Mouse (Mus musculus): ENCODE measurements around the gene Dhrs7c. TPM values are rescaled to one million over a fixed set of nuclear protein-coding genes. Genes with fewer than 3 reads are reported as not detected.

Dhrs7c gene
- total RNA-seq (2014; rRNA removed): 0.16 TPM in 1 of 2 replicates, not detected in the other
- polyA plus RNA-seq (2015; fragmentation: Nextera tagmentation; extraction: Ambion mirVana): 0.18 TPM in 1 of 2 replicates, not detected in the other

DNA sequence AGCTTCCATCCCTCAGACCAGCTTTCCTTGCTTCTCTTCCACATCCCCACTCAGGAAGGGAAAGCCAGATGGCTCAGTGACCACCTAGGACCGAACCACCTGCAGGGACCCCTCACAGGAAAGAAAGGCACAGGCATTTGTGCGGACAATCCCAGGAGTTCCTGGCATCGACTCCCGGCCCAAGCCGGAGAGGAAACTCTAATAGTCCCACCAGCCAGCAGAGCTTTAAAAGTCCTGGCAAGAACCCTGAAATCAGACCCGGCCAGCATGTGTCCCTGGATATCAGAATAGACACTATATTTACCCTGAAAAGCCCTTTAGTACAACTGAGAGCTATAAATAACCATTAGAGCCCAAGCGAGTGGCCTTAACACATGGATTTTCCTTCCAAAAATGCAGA lies at the start of gene Dhrs7c:
Dhrs7c (plus strand) TSS at position 257 of the 400 bp plus-strand sequence.
- Histone ChIP-seq H3K4me2 (ENCODE audit: low read depth, low read length) (no peak within 1 kb of the TSS), H3K27me3 (ENCODE audit: insufficient read depth, low read length) (no peaks in the 10 kb centered on the region), H3K36me3 (ENCODE audit: insufficient read depth, low read length) (no peaks in the 10 kb centered on the region), H3K9ac (replicated peaks; ENCODE audit: low read length) (no peak within 1 kb of the TSS), H3K4me1 (ENCODE audit: insufficient read depth, low read length) (0 out of 2 replicates have a peak, but pooled peaks cover 6% of the 10 kb centered on the region), H3K27ac (no peak within 1 kb of the TSS), H3K9me3 (ENCODE audit: low read length) (no peaks in the 10 kb centered on the region), H3K4me3 (ENCODE audit: low read length) (no peak within 1 kb of the TSS)
- DNase-seq (ENCODE audit: low spot score) (no peak), ATAC-seq (no peak)
- TF ChIP-seq CTCF (IDR thresholded peaks at IDR 0.05; ENCODE audit: low read depth): no peak
- 65% methylated on average over 7 of the region's 7 CpGs for whole genome bisulfite sequencing

DNA sequence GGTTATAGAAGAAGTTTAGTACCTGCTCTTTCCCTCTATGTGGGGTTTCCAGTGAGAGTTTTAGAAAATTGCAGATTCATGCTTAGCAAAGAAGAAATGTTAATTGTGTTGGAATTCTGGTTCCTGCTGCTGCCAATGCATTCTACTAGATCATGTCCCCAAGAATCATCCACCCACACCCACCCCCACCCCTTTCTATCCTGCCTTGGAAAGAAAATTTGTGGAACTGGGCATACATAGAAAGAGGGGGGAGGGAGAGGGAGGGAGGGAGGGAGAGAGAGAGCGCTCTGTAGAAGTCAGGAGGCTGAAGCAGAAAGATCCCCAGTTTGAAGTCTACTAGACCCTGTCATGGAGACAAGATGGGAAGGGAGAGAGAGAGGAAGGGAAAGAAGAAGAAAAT lies 41.7 kb upstream of the Dhrs7c start:
- H3K4me3 ChIP-seq (ENCODE audit: low read length): no peak overlapping the region
- H3K36me3 ChIP-seq (ENCODE audit: insufficient read depth, low read length): no peaks in the 10 kb centered on the region
- no peak overlapping the region for H3K27ac ChIP-seq
- H3K4me1 ChIP-seq (ENCODE audit: insufficient read depth, low read length): no peaks in the 10 kb centered on the region
- H3K9ac ChIP-seq (replicated peaks; ENCODE audit: low read length): no peak overlapping the region
- H3K27me3 ChIP-seq (ENCODE audit: insufficient read depth, low read length): no peaks in the 10 kb centered on the region
- no peaks in the 10 kb centered on the region for H3K9me3 ChIP-seq (ENCODE audit: low read length)
- 100% methylated on average over 1 of the region's 1 CpGs for WGBS
- no peak for DNase-seq (ENCODE audit: low spot score)
- no peak for ATAC-seq
- TF ChIP-seq CTCF (IDR thresholded peaks at IDR 0.05; ENCODE audit: low read depth): no peak
- H3K4me2 ChIP-seq (ENCODE audit: low read depth, low read length): no peak overlapping the region

DNA sequence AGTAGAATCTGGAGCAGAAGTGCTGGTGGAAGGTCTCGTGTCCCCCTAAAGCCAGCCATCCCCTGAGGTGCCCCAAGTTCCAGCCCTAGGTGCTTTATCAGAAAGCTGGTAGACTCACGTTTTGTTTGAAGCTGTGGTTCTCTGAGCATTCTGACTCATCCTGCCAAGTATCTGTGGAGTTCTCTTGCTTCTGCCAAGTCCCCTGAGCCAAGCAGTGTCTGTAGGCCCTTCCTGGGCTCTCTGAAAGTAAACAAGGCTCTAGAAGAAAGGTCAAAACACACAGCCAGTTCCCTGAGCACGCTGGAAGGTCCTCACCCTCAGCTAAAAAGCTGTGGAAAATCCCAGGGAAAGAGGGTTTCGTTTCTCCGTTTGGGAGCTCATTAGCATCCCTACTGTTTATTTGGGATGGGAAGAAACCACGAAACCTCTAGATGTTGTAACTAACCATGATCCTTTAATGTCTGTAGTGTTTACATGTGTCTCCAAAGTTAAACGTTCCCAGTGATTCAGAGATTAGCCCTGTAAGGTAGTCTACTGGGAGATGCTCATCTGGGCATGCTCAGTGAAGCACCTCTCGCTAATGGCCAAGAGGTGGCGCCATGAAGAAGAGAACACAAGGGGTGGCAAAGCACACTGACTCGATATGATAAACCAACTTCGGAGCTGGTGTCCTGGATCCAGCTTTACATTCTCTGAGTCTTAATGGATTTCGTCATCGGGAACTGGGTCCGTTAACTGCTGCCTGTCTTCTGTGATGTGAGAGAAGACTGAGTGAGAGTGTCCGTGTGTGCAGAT lies 40.4 kb upstream of the Dhrs7c start:
- TF ChIP-seq CTCF (IDR thresholded peaks at IDR 0.05; ENCODE audit: low read depth): peak; percentile 36; the same call in 1 of the 2 replicates
- ATAC-seq (no peak), DNase-seq (ENCODE audit: low spot score) (no peak)
- Histone ChIP-seq H3K4me3 (ENCODE audit: low read length) (no peak overlapping the region), H3K27ac (no peak overlapping the region), H3K4me2 (ENCODE audit: low read depth, low read length) (no peak overlapping the region), H3K27me3 (ENCODE audit: insufficient read depth, low read length) (no peaks in the 10 kb centered on the region), H3K9ac (replicated peaks; ENCODE audit: low read length) (no peak overlapping the region), H3K36me3 (ENCODE audit: insufficient read depth, low read length) (no peaks in the 10 kb centered on the region), H3K9me3 (ENCODE audit: low read length) (no peaks in the 10 kb centered on the region), H3K4me1 (ENCODE audit: insufficient read depth, low read length) (no peaks in the 10 kb centered on the region)
- 72% methylated on average over 15 of the region's 15 CpGs for WGBS

DNA sequence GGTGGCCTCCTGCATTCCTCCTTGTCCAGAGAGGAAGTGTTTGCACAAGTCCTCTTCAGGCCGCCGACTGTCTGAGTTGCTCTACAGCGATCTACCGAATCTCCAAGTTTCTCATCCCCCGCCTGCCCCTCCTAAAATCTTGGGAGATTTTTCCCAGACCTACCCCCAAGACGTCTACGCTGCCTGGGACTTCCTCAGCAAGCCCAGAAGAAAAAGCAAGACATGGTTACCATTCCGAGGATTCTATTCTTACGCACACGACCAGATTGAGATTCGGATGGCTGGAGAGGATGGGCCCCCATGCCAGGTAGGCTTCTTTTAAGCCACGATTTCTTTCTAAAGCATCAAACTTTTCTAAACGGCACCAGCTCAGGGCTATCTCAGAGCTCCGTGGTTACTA lies 26.9 kb upstream of the Dhrs7c start, which contains the start of gene Glp2r:
Glp2r (minus strand) TSS at position 101 of the 400 bp plus-strand sequence.
- DNase-seq (ENCODE audit: low spot score) (no peak), ATAC-seq (no peak)
- no peak within 1 kb of the TSS for H3K4me3 ChIP-seq (ENCODE audit: low read length)
- H3K27ac ChIP-seq: no peak within 1 kb of the TSS
- 90% methylated on average over 14 of the region's 14 CpGs for WGBS
- H3K4me2 ChIP-seq (ENCODE audit: low read depth, low read length): no peak within 1 kb of the TSS
- H3K36me3 ChIP-seq (ENCODE audit: insufficient read depth, low read length): no peaks in the 10 kb centered on the region
- no peaks in the 10 kb centered on the region for H3K9me3 ChIP-seq (ENCODE audit: low read length)
- no peaks in the 10 kb centered on the region for H3K27me3 ChIP-seq (ENCODE audit: insufficient read depth, low read length)
- no peak for TF ChIP-seq CTCF (IDR thresholded peaks at IDR 0.05; ENCODE audit: low read depth)
- no peaks in the 10 kb centered on the region for H3K4me1 ChIP-seq (ENCODE audit: insufficient read depth, low read length)
- H3K9ac ChIP-seq (replicated peaks; ENCODE audit: low read length): no peak within 1 kb of the TSS

DNA sequence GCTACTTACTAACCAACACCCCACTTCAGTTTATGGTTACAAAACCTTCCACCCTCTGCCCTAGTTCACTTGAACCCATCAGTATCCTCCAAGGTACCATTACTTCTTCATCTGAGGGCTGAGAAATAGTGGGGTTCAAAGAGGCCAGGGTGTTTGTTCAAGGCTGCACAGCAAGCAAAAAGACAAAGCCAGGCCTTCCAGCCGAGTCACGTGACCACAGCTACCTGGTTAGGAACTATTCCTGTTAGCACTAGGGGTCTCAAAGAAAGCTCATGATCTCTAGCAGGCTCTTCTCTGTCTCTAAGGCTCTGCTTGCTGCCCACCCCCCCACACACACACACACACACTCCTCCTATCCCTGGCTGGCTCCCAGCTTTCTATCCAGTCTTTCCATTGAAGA lies 26.3 kb upstream of the Dhrs7c start:
- ATAC-seq (no peak), DNase-seq (ENCODE audit: low spot score) (no peak)
- Histone ChIP-seq H3K36me3 (ENCODE audit: insufficient read depth, low read length) (no peaks in the 10 kb centered on the region), H3K4me1 (ENCODE audit: insufficient read depth, low read length) (no peaks in the 10 kb centered on the region), H3K4me3 (ENCODE audit: low read length) (no peak overlapping the region), H3K9ac (replicated peaks; ENCODE audit: low read length) (no peak overlapping the region), H3K27me3 (ENCODE audit: insufficient read depth, low read length) (no peaks in the 10 kb centered on the region), H3K4me2 (ENCODE audit: low read depth, low read length) (no peak overlapping the region), H3K9me3 (ENCODE audit: low read length) (no peaks in the 10 kb centered on the region), H3K27ac (no peak overlapping the region)
- WGBS: 93% methylated on average over 2 of the region's 2 CpGs
- TF ChIP-seq CTCF (IDR thresholded peaks at IDR 0.05; ENCODE audit: low read depth): no peak

DNA sequence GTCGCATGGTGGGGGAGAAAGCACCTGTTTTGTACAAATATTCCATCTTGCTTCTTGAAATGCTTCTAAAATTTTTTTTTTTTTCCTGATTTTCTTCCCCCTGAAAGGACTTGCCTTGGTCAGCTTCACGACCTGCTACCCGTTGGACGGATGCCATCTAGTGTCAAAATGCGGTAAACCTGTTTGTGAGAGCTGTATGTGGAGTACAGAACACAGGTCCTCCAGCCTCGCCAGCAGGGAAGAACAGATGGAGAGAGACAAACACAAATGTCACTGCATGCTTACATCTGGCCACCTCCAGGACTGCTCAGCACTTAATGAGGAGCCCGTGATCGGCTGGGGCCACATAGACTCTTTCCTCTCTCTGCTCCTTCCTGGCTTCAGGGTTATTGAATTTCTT lies 25.4 kb upstream of the Dhrs7c start:
- H3K4me2 ChIP-seq (ENCODE audit: low read depth, low read length): no peak overlapping the region
- peak; percentile 69 for TF ChIP-seq CTCF (IDR thresholded peaks at IDR 0.05; ENCODE audit: low read depth)
- ATAC-seq (peak; percentile 64), DNase-seq (ENCODE audit: low spot score) (peak; percentile 92)
- H3K4me1 ChIP-seq (ENCODE audit: insufficient read depth, low read length): no peaks in the 10 kb centered on the region
- H3K27me3 ChIP-seq (ENCODE audit: insufficient read depth, low read length): no peaks in the 10 kb centered on the region
- no peaks in the 10 kb centered on the region for H3K36me3 ChIP-seq (ENCODE audit: insufficient read depth, low read length)
- H3K27ac ChIP-seq: no peak overlapping the region
- no peaks in the 10 kb centered on the region for H3K9me3 ChIP-seq (ENCODE audit: low read length)
- no peak overlapping the region for H3K4me3 ChIP-seq (ENCODE audit: low read length)
- H3K9ac ChIP-seq (replicated peaks; ENCODE audit: low read length): no peak overlapping the region
- WGBS: 22% methylated on average over 8 of the region's 8 CpGs

DNA sequence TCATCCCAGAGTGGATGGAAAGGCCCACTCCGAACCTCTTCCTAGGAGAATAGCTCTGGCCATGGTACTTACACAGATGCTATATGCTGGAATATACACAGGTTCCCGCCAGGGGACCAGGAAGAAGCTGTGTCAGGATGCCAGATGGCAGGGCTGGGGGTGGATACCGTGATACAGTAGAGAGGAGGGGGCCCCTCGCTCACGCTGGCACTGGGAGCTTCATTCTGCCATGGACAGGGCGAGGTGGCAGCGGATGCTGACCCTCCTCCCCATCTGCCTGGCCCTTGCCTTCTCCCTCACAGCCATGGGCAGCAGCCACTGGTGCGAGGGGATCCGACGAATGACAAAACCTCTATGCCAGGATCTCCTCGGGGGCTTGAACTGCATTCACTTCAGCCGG lies 23.6 kb upstream of the Dhrs7c start, which contains the start of gene Gsg1l2:
Gsg1l2 (plus strand) TSS at position 230 of the 400 bp plus-strand sequence.
- no peaks in the 10 kb centered on the region for H3K27me3 ChIP-seq (ENCODE audit: insufficient read depth, low read length)
- H3K27ac ChIP-seq: no peak within 1 kb of the TSS
- H3K9ac ChIP-seq (replicated peaks; ENCODE audit: low read length): no peak within 1 kb of the TSS
- H3K9me3 ChIP-seq (ENCODE audit: low read length): no peaks in the 10 kb centered on the region
- no peaks in the 10 kb centered on the region for H3K4me1 ChIP-seq (ENCODE audit: insufficient read depth, low read length)
- WGBS: 62% methylated on average over 12 of the region's 12 CpGs
- no peak within 1 kb of the TSS for H3K4me3 ChIP-seq (ENCODE audit: low read length)
- ATAC-seq (peak; percentile 49; the same call in 1 of the 2 replicates), DNase-seq (ENCODE audit: low spot score) (peak; percentile 44)
- no peak within 1 kb of the TSS for H3K4me2 ChIP-seq (ENCODE audit: low read depth, low read length)
- no peak for TF ChIP-seq CTCF (IDR thresholded peaks at IDR 0.05; ENCODE audit: low read depth)
- H3K36me3 ChIP-seq (ENCODE audit: insufficient read depth, low read length): no peaks in the 10 kb centered on the region

Data from hindbrain, postnatal 0 days (tissue).